Mouse (Mus musculus) neural tube, embryonic 14.5 days (tissue): Measurements from ENCODE around the gene Celf2. TPM values are rescaled to one million over a fixed set of nuclear protein-coding genes. Genes with fewer than 3 reads are reported as not detected.
A peak's percentile ranks its signal among the peaks of the same experiment; 100 is the strongest.

Experiments used
- ATAC-seq: fragments of 200-750 bp; cut with Nextera tagmentation; 2 replicates; pipeline ENCODE4 v1.8.0; 2017; ENCODE audit warnings: low read depth, mild to moderate bottlenecking, moderate TSS enrichment, moderate library complexity
- H3K27ac ChIP-seq: fragments of 300-500 bp; sonication (generic); 2 replicates; pipeline ENCODE4 v1.5.1; 2014; ENCODE audit warnings: low read depth, mild to moderate bottlenecking, control low read depth, low read length, moderate library complexity, mixed read lengths
- H3K27me3 ChIP-seq: fragments of 300-500 bp; sonication (generic); 2 replicates; pipeline ENCODE4 v1.6.1; 2014; ENCODE audit warnings: low read length; ENCODE audit not compliant: control insufficient read depth, insufficient read depth
- H3K36me3 ChIP-seq: fragments of 300-500 bp; sonication (generic); 2 replicates; pipeline ENCODE4 v1.6.1; 2014; ENCODE audit warnings: low read length, mixed read lengths; ENCODE audit not compliant: control insufficient read depth, insufficient read depth
- H3K4me1 ChIP-seq: fragments of 300-500 bp; sonication (generic); 2 replicates; pipeline ENCODE4 v1.6.1; 2014; ENCODE audit warnings: low read length; ENCODE audit not compliant: control insufficient read depth, insufficient read depth
- H3K4me2 ChIP-seq: fragments of 300-500 bp; sonication (generic); 2 replicates; pipeline ENCODE4 v1.6.1; 2014; ENCODE audit warnings: mild to moderate bottlenecking, low read depth, low read length, control low read depth
- H3K4me3 ChIP-seq: fragments of 300-500 bp; sonication (generic); 2 replicates; pipeline ENCODE4 v1.5.1; 2014; ENCODE audit warnings: low read depth, low read length, control low read depth, mixed read lengths
- H3K9ac ChIP-seq: fragments of 300-500 bp; sonication (generic); replicated peaks from 2 replicates; pipeline ENCODE4 v1.6.1; 2014; ENCODE audit warnings: low read depth, mild to moderate bottlenecking, control low read depth, low read length, mixed read lengths
- H3K9me3 ChIP-seq: fragments of 300-500 bp; sonication (generic); 2 replicates; pipeline ENCODE4 v1.6.1; 2016; ENCODE audit warnings: low read length; ENCODE audit not compliant: control insufficient read depth
- WGBS: fragments of 180-500 bp; shearing (Covaris S2); extraction: QIAGEN DNeasy Blood & Tissue Kit; methylation state at CpG from one replicate; pipeline ENCODE4 v1.1.7; 2014; 5-methylcytosine and 5-hydroxymethylcytosine counted together
- polyA plus RNA-seq: library from polyadenylated mRNA; unstranded; fragments of >200 nt; fragmentation: Nextera tagmentation; extraction: Ambion mirVana; gene quantifications from 2 replicates; pipeline ENCODE4 v1.2.1, GENCODE M21; 2014

The Celf2 gene
- polyA plus RNA-seq, 1 experiment from 2014 or later = 161 TPM

DNA sequence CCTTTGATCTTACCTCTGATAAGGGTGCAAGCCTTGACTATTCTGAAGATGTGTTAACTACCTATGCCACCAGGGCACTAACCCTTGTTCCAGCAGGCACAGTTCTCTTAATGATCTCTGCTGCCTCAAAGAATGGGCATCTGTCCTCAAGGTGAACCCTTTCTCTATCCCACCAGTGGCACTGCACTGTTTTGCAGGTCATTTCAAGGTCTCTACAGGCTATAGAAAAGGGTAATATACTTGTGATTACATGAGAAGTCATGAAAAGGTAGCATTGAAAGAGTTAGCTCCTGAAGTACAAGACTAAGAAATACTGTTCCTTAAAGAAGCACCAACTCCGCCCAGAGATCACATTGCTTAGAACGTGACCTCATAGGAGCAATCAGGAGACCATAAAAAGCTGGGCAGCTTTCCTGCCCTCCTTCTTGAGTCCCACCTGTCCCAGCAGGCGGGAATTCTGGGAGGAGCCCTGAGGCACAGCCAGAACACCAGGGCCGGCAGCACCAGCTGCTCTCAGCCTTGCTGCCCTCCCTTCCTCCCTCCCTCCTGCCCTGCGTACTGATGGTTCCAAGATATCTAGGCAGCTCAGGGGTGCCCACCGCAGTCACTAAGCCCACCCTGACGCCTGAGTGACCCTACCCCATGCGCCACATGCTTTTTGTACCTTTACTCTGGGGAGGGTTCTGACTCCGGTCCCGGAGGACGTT is 788.5 kb downstream of the Celf2 start:
- H3K9ac ChIP-seq = peak overlapping the region; percentile 67
- ATAC-seq = peak; percentile 80
- WGBS = 13% methylated on average over 11 of the region's 11 CpGs

DNA sequence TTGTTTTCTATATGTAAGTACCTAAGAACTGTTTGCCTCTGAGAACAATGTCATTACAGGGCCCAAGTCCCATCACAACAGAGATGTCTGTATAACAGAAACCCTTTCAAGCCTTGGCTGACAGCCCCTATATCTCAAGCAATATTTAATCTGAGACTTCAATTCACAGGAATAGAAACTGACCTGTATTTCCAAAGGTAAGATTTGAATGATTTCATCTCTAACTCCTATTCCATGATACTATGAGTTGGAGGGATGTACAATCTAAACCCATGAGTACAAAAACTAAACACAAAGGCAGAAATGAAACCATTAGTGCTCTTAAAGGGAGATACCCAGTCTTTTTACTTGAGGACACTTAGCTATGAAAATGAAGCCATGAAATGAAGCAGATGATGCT is 790.5 kb downstream of the Celf2 start:
- no peak overlapping the region for H3K4me3 ChIP-seq
- no peak overlapping the region for H3K4me2 ChIP-seq
- ATAC-seq = no peak
- H3K9me3 ChIP-seq = no peaks in the 10 kb centered on the region
- no peak overlapping the region for H3K27ac ChIP-seq
- no peak overlapping the region for H3K9ac ChIP-seq
- H3K36me3 ChIP-seq = no peaks in the 10 kb centered on the region
- no peaks in the 10 kb centered on the region for H3K27me3 ChIP-seq
- H3K4me1 ChIP-seq = peaks cover 29% of the 10 kb centered on the region; the same call in 1 of the 2 replicates

More for the DNA sequence above, 788.5 kb downstream of the Celf2 start:
- H3K4me1 ChIP-seq = peaks cover 29% of the 10 kb centered on the region; the same call in 1 of the 2 replicates
- peak overlapping the region; percentile 38 for H3K4me3 ChIP-seq
- H3K27me3 ChIP-seq = no peaks in the 10 kb centered on the region
- H3K36me3 ChIP-seq = no peaks in the 10 kb centered on the region
- H3K27ac ChIP-seq = peak overlapping the region; percentile 80
- H3K9me3 ChIP-seq = no peaks in the 10 kb centered on the region
- H3K4me2 ChIP-seq = peak overlapping the region; percentile 59

GRCm38 (mm10) chr2:6717953-6718352 is 791.4 kb downstream of the Celf2 start:
- Histone ChIP-seq H3K36me3 (no peaks in the 10 kb centered on the region), H3K4me1 (peaks cover 27% of the 10 kb centered on the region; the same call in 1 of the 2 replicates), H3K9me3 (no peaks in the 10 kb centered on the region), H3K4me3 (no peak overlapping the region), H3K9ac (no peak overlapping the region), H3K27me3 (no peaks in the 10 kb centered on the region), H3K27ac (no peak overlapping the region), H3K4me2 (no peak overlapping the region)
- ATAC-seq = no peak
- 76% methylated on average over 3 of the region's 3 CpGs for WGBS

DNA sequence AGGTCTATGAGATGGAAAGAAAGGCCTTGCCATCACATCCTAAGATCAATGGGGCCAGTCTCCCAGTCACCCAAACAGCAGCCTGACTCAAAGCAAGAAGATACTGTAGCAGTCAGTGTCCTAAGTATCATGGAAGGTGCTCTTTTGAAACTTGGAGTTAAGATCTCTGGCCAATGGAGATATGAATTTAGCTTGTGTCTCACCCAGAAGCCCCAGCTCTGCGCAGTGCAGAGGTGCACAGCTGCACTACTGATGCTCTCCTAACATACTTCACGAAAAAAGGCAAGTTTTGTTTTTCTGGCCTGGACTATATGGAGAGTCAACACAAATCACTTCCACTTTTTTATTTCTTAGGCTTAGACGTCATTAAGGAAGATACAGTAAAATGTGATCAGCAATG is 793.8 kb downstream of the Celf2 start:
- Histone ChIP-seq H3K4me1 (peaks cover 4% of the 10 kb centered on the region; the same call in 1 of the 2 replicates), H3K27ac (no peak overlapping the region), H3K9ac (no peak overlapping the region), H3K4me3 (no peak overlapping the region), H3K36me3 (no peaks in the 10 kb centered on the region), H3K4me2 (no peak overlapping the region), H3K27me3 (no peaks in the 10 kb centered on the region), H3K9me3 (no peaks in the 10 kb centered on the region)
- ATAC-seq = no peak
- WGBS = 93% methylated on average over 3 of the region's 3 CpGs

DNA sequence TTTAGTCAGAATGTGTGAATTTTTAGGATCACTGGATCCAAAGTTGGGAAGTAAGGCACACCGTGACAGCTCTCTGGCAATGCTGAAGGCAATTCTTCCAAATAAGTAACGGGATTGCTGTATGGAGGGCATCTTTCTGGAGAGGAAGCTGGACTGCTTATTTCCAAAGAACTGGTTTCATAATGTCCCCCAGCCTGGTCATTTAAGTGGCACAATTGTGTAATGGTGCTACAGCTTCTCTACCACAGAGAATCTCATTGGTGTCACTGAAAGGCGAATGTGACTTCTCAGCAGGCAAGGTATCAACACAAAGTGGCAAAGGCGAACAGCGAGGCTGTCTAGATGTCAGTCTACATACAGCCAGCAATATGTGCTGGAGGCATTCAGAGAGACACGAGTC is 795.8 kb downstream of the Celf2 start:
- 92% methylated on average over 6 of the region's 6 CpGs for WGBS
- ATAC-seq = no peak

DNA sequence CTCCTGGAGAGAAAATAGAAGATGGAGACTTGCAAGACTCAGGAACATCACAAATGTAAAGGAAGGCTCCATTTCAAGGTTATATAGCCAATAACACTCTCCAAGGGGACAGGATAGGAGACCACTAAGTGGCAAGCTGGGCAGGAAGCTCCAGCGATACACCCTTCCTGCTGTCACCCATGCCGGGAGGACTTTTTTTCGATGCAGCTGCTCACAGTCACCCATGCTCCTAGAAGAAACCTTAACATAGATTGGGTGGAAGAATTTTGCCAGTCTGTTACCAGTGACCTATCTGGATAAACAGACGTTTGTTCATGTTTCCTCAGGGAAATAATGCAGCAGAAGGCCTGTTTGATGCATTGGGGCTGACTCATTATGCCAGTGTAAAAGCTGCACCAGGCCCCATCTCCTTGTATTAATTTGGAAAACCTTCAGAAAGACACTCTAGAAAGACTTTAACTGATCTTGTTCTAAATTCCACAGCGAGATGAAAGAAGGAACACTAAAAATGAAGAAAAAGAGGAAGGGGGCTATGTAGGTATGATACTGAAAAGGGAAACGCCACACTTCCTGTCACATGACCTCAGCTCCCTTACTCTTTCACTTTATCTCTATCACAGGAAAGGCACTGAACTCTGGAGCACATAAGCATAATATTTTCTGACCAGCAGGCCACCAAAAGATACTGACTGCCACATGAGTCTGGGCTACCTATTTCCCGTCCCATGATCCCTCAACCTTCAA is 798.5 kb downstream of the Celf2 start:
- 80% methylated on average over 7 of the region's 7 CpGs for WGBS
- peaks cover 7% of the 10 kb centered on the region; the same call in 1 of the 2 replicates for H3K4me1 ChIP-seq

More for the DNA sequence above, 795.8 kb downstream of the Celf2 start:
- Histone ChIP-seq H3K27ac (no peak overlapping the region), H3K4me1 (0 out of 2 replicates have a peak, but pooled peaks cover under 1% of the 10 kb centered on the region), H3K9ac (no peak overlapping the region), H3K27me3 (no peaks in the 10 kb centered on the region), H3K4me3 (no peak overlapping the region), H3K36me3 (no peaks in the 10 kb centered on the region), H3K9me3 (no peaks in the 10 kb centered on the region), H3K4me2 (no peak overlapping the region)

GRCm38 (mm10) chr2:6707959-6708519 is 801.3 kb downstream of the Celf2 start:
- H3K36me3 ChIP-seq = no peaks in the 10 kb centered on the region
- ATAC-seq = peak; percentile 46; the same call in 1 of the 2 replicates
- H3K9me3 ChIP-seq = no peaks in the 10 kb centered on the region
- 32% methylated on average over 5 of the region's 5 CpGs for WGBS
- no peaks in the 10 kb centered on the region for H3K27me3 ChIP-seq
- no peak overlapping the region for H3K9ac ChIP-seq
- 0 out of 2 replicates have a peak overlapping the region, but pooled peaks have one; percentile 24 for H3K27ac ChIP-seq
- peaks cover 7% of the 10 kb centered on the region; the same call in 1 of the 2 replicates for H3K4me1 ChIP-seq
- H3K4me2 ChIP-seq = no peak overlapping the region
- H3K4me3 ChIP-seq = no peak overlapping the region

More for the DNA sequence above, 798.5 kb downstream of the Celf2 start:
- Histone ChIP-seq H3K36me3 (no peaks in the 10 kb centered on the region), H3K27me3 (no peaks in the 10 kb centered on the region), H3K27ac (no peak overlapping the region), H3K9me3 (no peaks in the 10 kb centered on the region), H3K4me3 (no peak overlapping the region), H3K9ac (no peak overlapping the region), H3K4me2 (no peak overlapping the region)
- ATAC-seq = no peak

DNA sequence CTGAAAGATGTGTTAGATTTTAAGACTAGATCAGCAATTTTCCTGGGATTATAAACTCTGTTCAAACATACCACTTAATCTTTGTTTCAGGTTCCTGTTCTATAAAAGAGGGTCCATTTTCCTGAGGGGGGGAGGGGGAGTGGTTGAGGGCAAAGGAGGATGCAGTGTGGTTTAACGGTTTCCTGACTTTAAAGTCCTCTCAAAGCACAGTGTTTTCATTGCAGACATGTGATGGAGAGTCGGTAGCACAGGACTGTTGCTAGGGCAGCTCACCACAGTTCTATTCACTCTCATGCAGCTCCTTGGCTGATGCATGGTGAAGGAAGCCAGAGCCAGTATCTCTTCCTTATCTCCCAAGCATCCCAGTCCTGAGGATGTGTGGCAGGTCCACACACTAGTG is 802.1 kb downstream of the Celf2 start:
- H3K36me3 ChIP-seq = no peaks in the 10 kb centered on the region
- no peak overlapping the region for H3K4me2 ChIP-seq
- no peaks in the 10 kb centered on the region for H3K9me3 ChIP-seq
- no peaks in the 10 kb centered on the region for H3K27me3 ChIP-seq
- no peak overlapping the region for H3K4me3 ChIP-seq
- WGBS = 20% methylated on average over 2 of the region's 2 CpGs
- no peak overlapping the region for H3K9ac ChIP-seq
- peaks cover 7% of the 10 kb centered on the region for H3K4me1 ChIP-seq
- H3K27ac ChIP-seq = no peak overlapping the region
- ATAC-seq = no peak
